Mouse (Mus musculus) layer of hippocampus, postnatal 14 days (tissue): Measurements from ENCODE around the gene Hist1h4f. TPM values are rescaled to one million over a fixed set of nuclear protein-coding genes. Genes with fewer than 3 reads are reported as not detected.

ENCODE experiments used
- DNase-seq, 2 experiments: peaks; one replicate each; pipeline ENCODE4 v3.0.0; 2021 to 2022; ENCODE audit warnings: low spot score in 2 of 2, mixed read lengths in 1 of 2
- microRNA-seq, 2 experiments: library from miRNA; unstranded; fragments of <30 nt; microRNA quantifications; one replicate each; pipeline ENCODE4 v1.2.0; 2021
- total RNA-seq, 2 experiments: library from RNA; stranded (reverse); gene quantifications; 2 replicates each; pipeline ENCODE4 v1.2.3; 2021

Hist1h4f gene
- total RNA-seq, 2 experiments from 2014 or later = 122 to 142 TPM

- peak; percentile 68 to 89 for DNase-seq
Observed at GRCm38 (mm10) chr13:23516822-23517602, 34.4 kb downstream of the Hist1h4f start.

- no peak for DNase-seq
Observed at GRCm38 (mm10) chr13:23515826-23516620, 35.4 kb downstream of the Hist1h4f start.

- DNase-seq = no peak
Observed at GRCm38 (mm10) chr13:23515281-23515680, 36.2 kb downstream of the Hist1h4f start.

- no peak for DNase-seq
Observed at GRCm38 (mm10) chr13:23513517-23513916, 37.9 kb downstream of the Hist1h4f start.

- DNase-seq = no peak
Observed at GRCm38 (mm10) chr13:23510127-23510526, 41.3 kb downstream of the Hist1h4f start.

GRCm38 (mm10) chr13:23506819-23507515, 44.5 kb downstream of the Hist1h4f start:
- no peak for DNase-seq

GRCm38 (mm10) chr13:23506351-23506750, 45.1 kb downstream of the Hist1h4f start:
- DNase-seq = peak in 1 of 2 experiments; percentile 44

GRCm38 (mm10) chr13:23505662-23506345, 45.6 kb downstream of the Hist1h4f start:
- DNase-seq = no peak

GRCm38 (mm10) chr13:23503797-23504196, 47.7 kb downstream of the Hist1h4f start:
- DNase-seq = peak in 1 of 2 experiments; percentile 81

- DNase-seq = no peak
Observed at GRCm38 (mm10) chr13:23502916-23503315, 48.5 kb downstream of the Hist1h4f start.

GRCm38 (mm10) chr13:23502031-23502567, 49.3 kb downstream of the Hist1h4f start:
- DNase-seq = no peak

- DNase-seq = no peak
Observed at GRCm38 (mm10) chr13:23501511-23501910, 49.9 kb downstream of the Hist1h4f start.

Small RNA genes lying within 50 kb of the gene (microRNA-seq; reads per million reads assigned to microRNA genes)
- gene Gm44297 = 0 reads per million in 2 experiments
- gene Gm44359 = 0 reads per million in 2 experiments
- gene Gm44394 = 0 reads per million in 2 experiments
- gene n-TStga1 = 0 to 0.45 reads per million in 2 experiments

Other genes starting within 250 kb of the Hist1h4f start
- 10 to 100 TPM; 34.9 to 39.8 TPM for gene Zfp322a, start 182.4 kb downstream of the Hist1h4f start, total RNA-seq
- 1 to 10 TPM; 7.0 TPM for gene Abt1, start 127.8 kb downstream of the Hist1h4f start, total RNA-seq
- gene Btn1a1, start 85.7 kb downstream of the Hist1h4f start, total RNA-seq = not detected
- 1 to 10 TPM in 1 of 2 experiments, under 1 TPM in 1; 0.58 to 1.0 TPM for gene Btn2a2, start 62.8 kb downstream of the Hist1h4f start, total RNA-seq
- gene Hist1h4h, start 20.6 kb downstream of the Hist1h4f start, total RNA-seq = 100 to 1,000 TPM; 253 to 315 TPM
- 10 to 100 TPM; 23.4 to 33.5 TPM for gene Hist1h2af, start 17.7 kb downstream of the Hist1h4f start, total RNA-seq
- gene Hist1h3g, start 16.2 kb downstream of the Hist1h4f start, total RNA-seq = 10 to 100 TPM in 1 of 2 experiments, 1 to 10 TPM in 1; 3.7 to 12.5 TPM
- gene Hist1h2bh, start 8.3 kb downstream of the Hist1h4f start, total RNA-seq = 1 to 10 TPM; 1.2 to 1.9 TPM
- 10 to 100 TPM; 19.7 to 24.2 TPM for gene Hist1h3f, start 7.6 kb downstream of the Hist1h4f start, total RNA-seq
- 1 to 10 TPM; 4.6 to 4.8 TPM for gene Hist1h1d, start 1.6 kb upstream of the Hist1h4f start, total RNA-seq
- gene Hist1h3e, start 10.7 kb upstream of the Hist1h4f start, total RNA-seq = 10 to 100 TPM; 60.0 to 69.0 TPM
- 10 to 100 TPM; 10.3 TPM for gene Hist1h2ae, start 19.6 kb upstream of the Hist1h4f start, total RNA-seq
- 10 to 100 TPM; 93.3 to 96.2 TPM for gene Hist1h2bg, start 19.7 kb upstream of the Hist1h4f start, total RNA-seq
- gene Hist1h2bf, start 22.5 kb upstream of the Hist1h4f start, total RNA-seq = 10 to 100 TPM; 32.6 to 42.1 TPM
- 1 to 10 TPM; 1.1 to 9.9 TPM for gene Hist1h2ad, start 22.7 kb upstream of the Hist1h4f start, total RNA-seq
- gene Hist1h3d, start 24.1 kb upstream of the Hist1h4f start, total RNA-seq = 10 to 100 TPM; 11.1 to 12.1 TPM
- gene Hist1h4d, start 29.9 kb upstream of the Hist1h4f start, total RNA-seq = 100 to 1,000 TPM; 128 to 149 TPM
- 1 to 10 TPM; 6.8 to 8.7 TPM for gene Hist1h2be, start 69.5 kb upstream of the Hist1h4f start, total RNA-seq
- gene Hist1h1e, start 70.9 kb upstream of the Hist1h4f start, total RNA-seq = 10 to 100 TPM; 63.5 to 74.1 TPM
- gene Hist1h2ac, start 132.3 kb upstream of the Hist1h4f start, total RNA-seq = 1 to 10 TPM; 2.9 TPM
- 10 to 100 TPM; 37.1 to 42.7 TPM for gene Hist1h2bc, start 132.6 kb upstream of the Hist1h4f start, total RNA-seq
- gene Hist1h1t, start 144.2 kb upstream of the Hist1h4f start, total RNA-seq = not detected
- 100 to 1,000 TPM in 1 of 2 experiments, 10 to 100 TPM in 1; 94.6 to 106 TPM for gene Hist1h4c, start 146.8 kb upstream of the Hist1h4f start, total RNA-seq
- 1 to 10 TPM; 3.4 to 5.4 TPM for gene Hfe, start 159.2 kb upstream of the Hist1h4f start, total RNA-seq
- gene Hist1h1c, start 187.2 kb upstream of the Hist1h4f start, total RNA-seq = 10 to 100 TPM; 64.6 to 74.5 TPM
- 10 to 100 TPM; 11.9 to 12.2 TPM for gene Hist1h3c, start 194.0 kb upstream of the Hist1h4f start, total RNA-seq
- 10 to 100 TPM; 19.6 to 29.4 TPM for gene Hist1h2bb, start 195.1 kb upstream of the Hist1h4f start, total RNA-seq
- gene Hist1h2ab, start 199.5 kb upstream of the Hist1h4f start, total RNA-seq = 10 to 100 TPM; 27.5 to 46.6 TPM
- gene Hist1h3b, start 200.6 kb upstream of the Hist1h4f start, total RNA-seq = 10 to 100 TPM; 26.7 to 45.4 TPM
- 10 to 100 TPM; 57.3 to 79.4 TPM for gene Hist1h4b, start 205.4 kb upstream of the Hist1h4f start, total RNA-seq
- 10 to 100 TPM; 51.4 to 65.1 TPM for gene Hist1h4a, start 209.6 kb upstream of the Hist1h4f start, total RNA-seq
- gene Hist1h3a, start 210.7 kb upstream of the Hist1h4f start, total RNA-seq = 10 to 100 TPM; 29.8 to 47.4 TPM
- gene Hist1h1a, start 212.0 kb upstream of the Hist1h4f start, total RNA-seq = 10 to 100 TPM; 22.8 to 32.9 TPM
- gene Trim38, start 218.3 kb upstream of the Hist1h4f start, total RNA-seq = not detected